Mouse (Mus musculus) heart, embryonic 15.5 days (tissue): ENCODE data around the gene Cox10. TPM values are rescaled to one million over a fixed set of nuclear protein-coding genes. Genes with fewer than 3 reads are reported as not detected.

Source experiments
- polyA plus RNA-seq: library from polyadenylated mRNA; unstranded; fragments of >200 nt; fragmentation: Nextera tagmentation; extraction: Ambion mirVana; gene quantifications from 2 replicates; pipeline ENCODE4 v1.2.1, GENCODE M21; 2015

Cox10 gene
- polyA plus RNA-seq, 1 experiment from 2014 or later = 36.3 TPM

Other genes with a start within 250 kb of the Cox10 start
- gene Hs3st3b1, start 157.2 kb downstream of the Cox10 start, polyA plus RNA-seq = 1.8 and 2.3 TPM in 2 replicates